Mouse (Mus musculus) WW6 (cell line): ENCODE data around the gene 1700021F07Rik.

Experiments
- DNase-seq: peaks from one replicate; pipeline ENCODE4 v3.0.0-alpha.2; 2013; ENCODE audit warnings: low read depth, low spot score

Gene 1700021F07Rik

GRCm38 (mm10) chr2:173563336-173563735 lies 41.0 kb downstream of the 1700021F07Rik start:
- no peak for DNase-seq

- no peak for DNase-seq
Observed at GRCm38 (mm10) chr2:173564179-173564578, 41.8 kb downstream of the 1700021F07Rik start.
